Mouse (Mus musculus): Measurements from ENCODE around the gene Camk1. TPM values are rescaled to one million over a fixed set of nuclear protein-coding genes. Genes with fewer than 3 reads are reported as not detected.

The Camk1 gene
- polyA plus RNA-seq (2021; fragmentation: Nextera tagmentation) = 117 and 124 TPM in 2 replicates
- long read RNA-seq, experiment 1, transcript Camk1-201 (12 exons, 1,496 nt) = major isoform, 558 of 659 reads
- long read RNA-seq, experiment 1, transcript Camk1-202 (11 exons, 1,486 nt) = minor isoform, 32 of 659 reads
- long read RNA-seq, experiment 1, partial matches to known transcripts = 20 of 659 reads
- long read RNA-seq, experiment 1, other reads (novel, unspliced or antisense) = 49 of 659 reads
- long read RNA-seq, experiment 2, transcript Camk1-201 (12 exons, 1,496 nt) = major isoform, 160 of 189 reads
- long read RNA-seq, experiment 2, partial matches to known transcripts = 18 of 189 reads
- long read RNA-seq, experiment 2, other reads (novel, unspliced or antisense) = 8 of 189 reads

DNA sequence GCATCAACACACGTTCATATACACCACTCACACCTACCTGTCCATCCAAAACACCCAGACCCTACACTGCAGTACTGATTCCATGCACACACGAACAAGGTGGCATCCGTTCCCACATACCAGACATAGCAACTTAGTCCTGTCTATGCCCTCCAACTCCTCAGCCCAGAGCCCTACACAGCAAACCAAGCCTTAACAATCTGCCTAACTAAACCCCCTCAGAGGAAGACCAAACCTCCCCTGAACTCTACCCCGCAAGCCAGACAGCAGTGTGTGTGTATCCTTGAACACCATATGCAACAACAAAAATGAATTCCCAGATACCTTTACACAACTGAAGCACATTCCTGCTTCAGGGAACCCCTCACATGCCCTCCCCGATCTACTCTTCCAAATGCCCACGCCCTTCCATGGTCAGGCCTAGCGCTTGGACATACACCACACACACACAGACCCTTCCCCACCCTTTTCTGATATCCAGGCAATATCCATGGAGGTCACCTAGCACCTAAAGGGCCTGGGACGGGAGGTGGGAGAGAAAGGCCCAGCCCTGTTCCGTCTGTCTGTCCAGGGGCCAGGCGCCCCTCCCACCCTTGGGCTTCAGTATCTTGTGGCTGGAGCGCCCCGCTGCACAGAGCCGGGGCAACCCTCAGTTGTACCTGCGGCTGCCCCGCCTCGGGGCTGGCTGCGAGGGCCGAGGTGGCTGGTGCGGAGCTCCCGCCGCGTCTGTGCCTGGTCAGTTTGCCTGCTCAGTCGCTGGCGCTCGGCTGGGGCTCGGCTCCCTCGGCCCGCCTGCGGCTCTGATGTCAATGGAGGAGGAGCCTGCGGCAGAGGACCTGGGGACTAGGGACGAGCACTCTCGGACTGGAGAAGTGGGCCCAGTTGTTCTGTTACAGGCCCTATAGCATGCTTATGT, at the start of gene Camk1:
Gene Camk1, minus strand, starts transcription at position 808 of the 916 bp plus-strand sequence.

DNA sequence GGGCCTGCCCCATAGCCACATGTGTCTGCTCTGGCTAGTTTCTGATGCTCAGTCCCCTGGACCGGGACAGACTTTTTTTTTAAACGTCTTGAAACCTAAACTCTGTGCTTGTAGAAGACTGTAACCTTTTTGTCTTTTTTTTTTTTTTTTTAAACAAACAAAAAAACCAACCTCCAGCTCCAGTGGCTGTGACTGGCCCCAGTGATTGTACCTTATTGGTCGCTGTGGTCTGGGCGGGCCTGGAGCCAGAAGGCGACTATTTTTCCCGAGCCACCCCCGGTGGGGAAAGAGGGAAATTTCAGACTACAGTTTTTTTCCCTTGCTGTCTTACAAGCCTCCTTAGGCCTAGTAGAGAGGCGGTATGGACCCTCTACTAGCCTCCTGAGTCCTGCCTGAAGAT, 45.2 kb upstream of the Camk1 start, which contains the start of gene Ttll3:
Gene Ttll3, plus strand, starts transcription at position 301 of the 400 bp plus-strand sequence.

DNA sequence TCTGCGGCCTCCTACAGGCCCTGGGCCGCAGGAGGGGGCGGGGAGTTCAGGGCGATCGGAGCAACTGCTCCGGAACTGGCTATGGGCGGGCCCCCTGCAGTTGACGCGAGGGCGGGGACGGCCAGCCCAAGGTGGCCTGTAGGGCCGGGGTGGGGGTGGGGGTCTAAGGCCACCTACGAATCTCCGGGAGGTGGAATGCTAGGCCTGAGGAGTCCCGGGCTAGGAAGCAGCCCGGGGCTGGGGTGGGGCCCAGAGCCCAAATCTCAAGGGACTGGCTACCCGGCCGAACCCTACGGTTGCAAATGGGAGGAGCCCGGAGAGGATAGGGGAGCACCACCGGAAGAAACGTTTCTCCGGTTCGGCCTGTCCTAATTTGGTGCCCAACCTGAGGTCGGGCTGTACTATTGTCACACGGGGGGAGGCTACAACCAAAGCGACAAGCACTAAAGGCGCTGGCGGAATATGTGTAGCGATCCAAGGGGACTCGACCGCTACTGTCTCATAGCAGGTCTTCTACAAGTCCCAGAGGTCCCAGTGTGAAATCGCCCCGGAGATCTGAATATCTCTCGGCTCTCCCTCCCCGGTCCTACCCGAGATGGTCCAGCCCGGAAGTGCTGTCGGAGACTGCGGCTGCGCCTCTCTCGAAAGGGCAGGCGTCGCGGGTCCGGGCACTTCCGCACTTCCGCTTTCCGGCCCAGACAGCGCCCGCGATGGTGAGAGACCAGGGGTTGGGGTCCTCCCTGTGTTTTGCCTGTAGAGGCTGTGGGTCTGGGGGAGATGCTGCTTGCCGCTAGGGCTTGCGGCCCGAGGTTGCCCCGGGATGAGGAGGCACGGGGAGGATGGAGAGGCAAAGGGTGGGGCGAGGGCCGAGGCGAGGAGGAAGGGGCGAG, 34.0 kb upstream of the Camk1 start, which contains the start of the genes Tada3 and Arpc4:
Gene Tada3, minus strand, starts transcription at position 388 of the 890 bp plus-strand sequence.
Gene Arpc4, plus strand, starts transcription at position 620 of the 890 bp plus-strand sequence.

DNA sequence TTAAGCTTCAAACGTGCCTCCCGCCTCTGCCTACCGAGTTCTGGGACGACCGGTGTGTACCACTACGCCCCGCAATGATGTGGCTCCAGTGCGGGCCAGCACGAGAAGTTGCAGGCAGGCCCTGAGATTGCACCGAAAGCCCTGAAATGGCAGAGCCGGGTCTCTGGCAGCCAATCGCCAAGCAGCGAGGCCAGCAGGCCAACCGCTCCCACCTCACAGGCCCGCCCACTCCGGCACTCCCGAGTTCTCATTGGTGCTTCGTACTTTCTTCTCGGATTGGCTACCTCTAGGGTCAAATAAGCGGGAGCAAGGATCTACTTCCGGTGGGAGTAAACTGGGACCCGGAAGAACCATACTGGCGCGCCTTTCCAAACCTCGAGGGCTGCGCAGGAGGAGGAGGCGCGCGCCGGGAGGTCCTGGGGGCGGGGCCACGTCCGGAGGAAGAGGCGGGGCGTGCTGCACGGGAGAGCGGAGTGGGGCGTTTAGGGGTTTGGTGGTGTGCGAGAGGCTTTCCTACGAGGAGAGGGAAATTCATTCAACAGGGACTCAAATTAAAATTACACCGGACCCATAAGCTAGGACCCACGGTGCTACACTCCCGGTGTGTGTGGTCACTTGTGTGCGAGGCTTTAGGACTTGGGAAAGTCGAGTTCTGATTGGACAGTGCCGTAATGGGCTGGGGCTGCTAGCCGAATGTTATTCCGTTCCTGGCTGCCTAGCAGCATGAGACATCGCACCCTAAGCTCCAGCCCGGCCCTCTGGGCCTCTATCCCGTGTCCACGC, 17.1 kb downstream of the Camk1 start, which contains the start of gene Ogg1:
Gene Ogg1, plus strand, starts transcription at position 440 of the 783 bp plus-strand sequence.

DNA sequence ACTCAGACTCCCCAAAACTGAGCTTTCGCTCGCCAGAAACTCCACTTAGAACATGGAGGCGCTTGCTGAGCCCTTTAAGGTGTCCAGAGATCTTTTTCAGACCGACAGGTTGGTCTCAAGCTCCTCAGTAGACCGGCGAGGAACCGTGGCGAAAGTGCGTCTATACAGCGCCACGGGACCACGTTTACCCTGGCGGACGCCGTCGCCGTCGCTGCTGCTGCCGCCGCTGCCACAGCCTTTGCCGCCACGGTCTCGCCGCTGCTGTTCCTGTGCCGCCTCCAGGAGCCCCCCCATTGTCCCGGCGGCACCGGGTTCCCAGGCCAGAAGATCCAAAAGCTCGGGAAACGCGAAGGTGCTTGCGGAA, 36.8 kb downstream of the Camk1 start, which contains the start of gene Brpf1:
Gene Brpf1, plus strand, starts transcription at position 152 of the 364 bp plus-strand sequence.

Other genes starting within 250 kb of the Camk1 start
- 11.3 and 16.3 TPM in 2 replicates for gene Lhfpl4, start 148.6 kb downstream of the Camk1 start, polyA plus RNA-seq (2021; fragmentation: Nextera tagmentation)
- gene Mtmr14, start 106.1 kb downstream of the Camk1 start, polyA plus RNA-seq (2021; fragmentation: Nextera tagmentation) = 12.2 and 14.7 TPM in 2 replicates
- gene Cpne9, start 61.7 kb downstream of the Camk1 start, polyA plus RNA-seq (2021; fragmentation: Nextera tagmentation) = 45.4 and 61.0 TPM in 2 replicates
- 3.6 and 9.5 TPM in 2 replicates for gene Brpf1, start 36.8 kb downstream of the Camk1 start, polyA plus RNA-seq (2021; fragmentation: Nextera tagmentation)
- 2.1 and 4.3 TPM in 2 replicates for gene Ogg1, start 17.0 kb downstream of the Camk1 start, polyA plus RNA-seq (2021; fragmentation: Nextera tagmentation)
- 16.2 and 28.5 TPM in 2 replicates for gene Tada3, start 33.9 kb upstream of the Camk1 start, polyA plus RNA-seq (2021; fragmentation: Nextera tagmentation)
- gene Arpc4, start 34.1 kb upstream of the Camk1 start, polyA plus RNA-seq (2021; fragmentation: Nextera tagmentation) = 287 and 388 TPM in 2 replicates
- 3.0 and 3.4 TPM in 2 replicates for gene Ttll3, start 45.3 kb upstream of the Camk1 start, polyA plus RNA-seq (2021; fragmentation: Nextera tagmentation)
- gene Rpusd3, start 75.4 kb upstream of the Camk1 start, polyA plus RNA-seq (2021; fragmentation: Nextera tagmentation) = 16.2 and 16.3 TPM in 2 replicates
- not detected in 2 replicates for gene Cidec, start 91.8 kb upstream of the Camk1 start, polyA plus RNA-seq (2021; fragmentation: Nextera tagmentation)
- 76.8 and 86.7 TPM in 2 replicates for gene Jagn1, start 98.6 kb upstream of the Camk1 start, polyA plus RNA-seq (2021; fragmentation: Nextera tagmentation)
- gene Il17re, start 114.5 kb upstream of the Camk1 start, polyA plus RNA-seq (2021; fragmentation: Nextera tagmentation) = 0.17 and 0.43 TPM in 2 replicates
- 5.2 and 6.6 TPM in 2 replicates for gene Il17rc, start 127.4 kb upstream of the Camk1 start, polyA plus RNA-seq (2021; fragmentation: Nextera tagmentation)
- gene Creld1, start 139.3 kb upstream of the Camk1 start, polyA plus RNA-seq (2021; fragmentation: Nextera tagmentation) = 78.3 and 85.0 TPM in 2 replicates
- 18.0 and 26.8 TPM in 2 replicates for gene Prrt3, start 157.9 kb upstream of the Camk1 start, polyA plus RNA-seq (2021; fragmentation: Nextera tagmentation)
- 84.7 and 101 TPM in 2 replicates for gene Emc3, start 187.7 kb upstream of the Camk1 start, polyA plus RNA-seq (2021; fragmentation: Nextera tagmentation)
- gene Fancd2, start 187.7 kb upstream of the Camk1 start, polyA plus RNA-seq (2021; fragmentation: Nextera tagmentation) = 3.6 and 4.7 TPM in 2 replicates